Mouse (Mus musculus) megakaryocyte, adult 5-6 weeks (primary cell): ENCODE results near the gene Fn3krp. TPM values are rescaled to one million over a fixed set of nuclear protein-coding genes. Genes with fewer than 3 reads are reported as not detected.

Source experiments
- ATAC-seq: 2 replicates; pipeline ENCODE4 v1.8.0; 2016; ENCODE audit warnings: mild to moderate bottlenecking, inconsistent platforms; ENCODE audit not compliant: poor library complexity, severe bottlenecking
- total RNA-seq, 2 experiments: library from RNA; stranded (forward) in 1 of 2; stranded (reverse) in 1 of 2; fragments of 153-499, 151-499 nt in 1 of 2; fragments of 221-1000, 200-1000 nt in 1 of 2; gene quantifications; 2 replicates each; pipeline versions ENCODE4 v1.2.3 to v1.2.4; 2015 to 2017

The Fn3krp gene
- total RNA-seq, 2 experiments from 2014 or later = 5.7 to 9.6 TPM

DNA sequence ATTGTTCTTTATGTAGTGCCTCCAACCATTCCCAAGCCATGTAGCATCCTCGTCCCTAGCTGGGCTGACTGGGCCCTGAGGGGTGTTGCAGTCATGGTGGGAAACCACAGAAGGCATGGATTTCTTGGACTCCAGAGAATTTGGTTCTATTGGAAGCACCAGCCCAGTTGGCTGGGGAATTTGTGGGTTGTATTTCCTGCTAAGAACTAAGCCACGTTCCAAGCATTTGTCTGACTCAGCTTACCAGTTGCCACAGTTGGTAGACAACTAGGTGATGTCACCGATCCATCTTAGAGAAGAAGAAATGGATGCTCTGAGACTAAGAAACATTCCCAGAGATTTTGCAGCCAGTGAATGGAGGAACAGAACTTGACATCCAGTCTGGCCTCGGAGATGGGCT lies 20.5 kb downstream of the Fn3krp start:
- no peak for ATAC-seq

GRCm38 (mm10) chr11:121442076-121442475 lies 20.9 kb downstream of the Fn3krp start:
- ATAC-seq = no peak

DNA sequence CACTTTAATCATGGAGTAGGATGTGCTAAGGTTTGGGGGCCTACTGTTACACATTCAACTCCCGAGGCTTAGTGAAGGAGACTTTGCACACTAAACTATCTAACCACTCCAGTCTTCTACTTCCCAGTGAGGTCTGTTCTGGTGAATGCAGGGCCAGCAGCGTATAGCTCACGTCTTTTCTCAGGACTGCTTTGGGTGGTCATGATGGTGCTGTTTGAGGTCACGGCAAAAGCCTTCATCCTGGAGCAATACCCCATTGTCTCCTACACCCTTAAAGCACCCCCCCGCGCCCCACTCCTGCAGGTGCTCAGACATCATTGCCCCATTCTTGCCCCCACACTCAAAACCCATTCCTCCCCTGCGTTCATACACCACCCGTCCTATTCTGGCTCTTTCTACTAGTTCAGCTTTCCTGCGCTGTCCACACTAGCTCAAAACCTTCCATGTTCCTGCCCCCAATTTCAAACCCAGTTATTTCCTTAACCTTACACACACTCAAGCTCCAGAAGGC lies 30.1 kb downstream of the Fn3krp start:
- ATAC-seq = no peak

DNA sequence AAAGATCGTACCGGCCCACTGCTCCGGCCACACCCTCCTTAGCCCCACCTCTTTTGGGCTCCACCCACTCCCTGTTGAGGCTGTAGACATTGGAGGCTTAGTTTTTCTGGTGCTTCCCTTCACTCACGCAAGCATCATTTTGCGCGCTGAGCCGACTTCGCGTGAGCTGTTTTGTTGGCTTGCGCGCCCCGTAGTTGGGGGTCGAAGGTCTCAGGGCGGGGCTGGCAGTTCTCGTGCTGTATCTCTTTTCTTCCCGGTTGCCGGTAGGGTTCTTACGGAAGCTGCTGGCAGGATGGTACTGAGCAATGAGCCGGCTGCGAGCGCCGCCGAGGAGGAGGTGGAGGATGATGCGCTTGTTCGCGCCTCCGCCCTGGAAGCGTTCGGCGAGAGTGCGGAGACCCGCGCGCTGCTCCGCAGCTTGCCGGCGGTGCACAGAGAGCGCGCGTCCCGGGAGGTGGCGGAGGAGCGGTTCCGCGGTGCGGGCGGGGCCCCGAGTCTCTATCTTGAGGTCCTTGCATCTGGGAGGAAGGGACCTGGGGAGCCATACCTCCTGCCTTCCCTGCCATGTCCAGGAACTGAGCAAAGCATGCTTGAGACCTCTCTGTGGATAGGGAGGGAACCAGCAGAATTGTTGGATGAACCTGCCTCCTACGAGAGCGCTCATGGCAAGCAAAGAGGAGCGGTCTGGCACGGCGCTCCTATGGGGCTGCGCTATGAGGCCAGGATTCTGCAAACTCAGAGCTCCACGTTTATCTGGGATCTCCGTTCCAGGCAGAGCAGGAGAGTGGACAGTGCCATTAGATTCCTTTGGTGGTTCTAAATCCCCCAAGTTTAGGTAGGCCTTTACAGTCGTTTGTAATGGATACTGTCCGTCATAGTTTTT lies 30.8 kb downstream of the Fn3krp start, which contains the start of gene Tbcd:
Tbcd (plus strand) TSS at position 197 of the 883 bp plus-strand sequence.
- peak; percentile 97 for ATAC-seq

GRCm38 (mm10) chr11:121457874-121458273 lies 36.7 kb downstream of the Fn3krp start:
- ATAC-seq = no peak

GRCm38 (mm10) chr11:121467408-121467807 lies 46.2 kb downstream of the Fn3krp start:
- no peak for ATAC-seq

- ATAC-seq = peak; percentile 32
These were observed 53.6 kb downstream of the Fn3krp start for GRCm38 (mm10) chr11:121474831-121475230.

- ATAC-seq = peak; percentile 81
These were observed 54.7 kb downstream of the Fn3krp start for GRCm38 (mm10) chr11:121475699-121476415.

GRCm38 (mm10) chr11:121479476-121480203 lies 58.4 kb downstream of the Fn3krp start:
- peak; percentile 61 for ATAC-seq

Other genes with a start within 250 kb of the Fn3krp start
- 1.5 and 3.1 TPM in 2 replicates for gene Hexdc, start 217.0 kb upstream of the Fn3krp start, total RNA-seq (2015)
- 3.6 and 3.9 TPM in 2 replicates for gene Hexdc, start 217.0 kb upstream of the Fn3krp start, total RNA-seq (2017)
- gene Ogfod3, start 216.7 kb upstream of the Fn3krp start, total RNA-seq (2015) = 7.0 and 11.7 TPM in 2 replicates
- gene Ogfod3, start 216.7 kb upstream of the Fn3krp start, total RNA-seq (2017) = 2.0 and 5.5 TPM in 2 replicates
- gene Cybc1, start 192.1 kb upstream of the Fn3krp start, total RNA-seq (2015) = 65.8 and 70.5 TPM in 2 replicates
- 59.2 and 71.8 TPM in 2 replicates for gene Cybc1, start 192.1 kb upstream of the Fn3krp start, total RNA-seq (2017)
- gene Narf, start 184.1 kb upstream of the Fn3krp start, total RNA-seq (2015) = 16.9 and 18.3 TPM in 2 replicates
- 32.1 and 35.8 TPM in 2 replicates for gene Narf, start 184.1 kb upstream of the Fn3krp start, total RNA-seq (2017)
- 16.3 and 17.8 TPM in 2 replicates for gene Foxk2, start 161.4 kb upstream of the Fn3krp start, total RNA-seq (2015)
- gene Foxk2, start 161.4 kb upstream of the Fn3krp start, total RNA-seq (2017) = 16.9 and 24.8 TPM in 2 replicates
- gene Wdr45b, start 67.0 kb upstream of the Fn3krp start, total RNA-seq (2015) = 48.1 and 56.5 TPM in 2 replicates
- 52.1 and 55.1 TPM in 2 replicates for gene Wdr45b, start 67.0 kb upstream of the Fn3krp start, total RNA-seq (2017)
- gene Rab40b, start 33.1 kb upstream of the Fn3krp start, total RNA-seq (2015) = 0.39 TPM in 1 of 2 replicates, not detected in the other
- not detected in 2 replicates for gene Rab40b, start 33.1 kb upstream of the Fn3krp start, total RNA-seq (2017)
- gene Fn3k, start 13.5 kb downstream of the Fn3krp start, total RNA-seq (2015) = 0.36 and 0.45 TPM in 2 replicates
- 0.18 and 1.1 TPM in 2 replicates for gene Fn3k, start 13.5 kb downstream of the Fn3krp start, total RNA-seq (2017)
- 28.1 and 28.7 TPM in 2 replicates for gene Tbcd, start 30.5 kb downstream of the Fn3krp start, total RNA-seq (2015)
- 34.9 and 43.7 TPM in 2 replicates for gene Tbcd, start 30.5 kb downstream of the Fn3krp start, total RNA-seq (2017)
- gene Zfp750, start 97.9 kb downstream of the Fn3krp start, total RNA-seq (2015) = 0.75 and 1.6 TPM in 2 replicates
- 0.07 and 0.24 TPM in 2 replicates for gene Zfp750, start 97.9 kb downstream of the Fn3krp start, total RNA-seq (2017)